Mouse (Mus musculus) adrenal gland, adult 8-10 months (tissue): ENCODE results near the gene Rb1. TPM values are rescaled to one million over a fixed set of nuclear protein-coding genes. Genes with fewer than 3 reads are reported as not detected.

Source experiments
- DNase-seq: peaks from one replicate; pipeline ENCODE4 v3.0.0; 2022
- total RNA-seq, 4 experiments: library from RNA; stranded (reverse); gene quantifications; 2 replicates each; pipeline ENCODE4 v1.2.4; 2022

Gene Rb1
- total RNA-seq, 4 experiments from 2014 or later = 13.3 to 30.4 (median 20.9) TPM

GRCm38 (mm10) chr14:73334926-73335805 is 9.5 kb upstream of the Rb1 start:
- no peak for DNase-seq

- DNase-seq = no peak
Measured at GRCm38 (mm10) chr14:73333880-73334279, 8.3 kb upstream of the Rb1 start.

- no peak for DNase-seq
Measured at GRCm38 (mm10) chr14:73331386-73331785, 5.8 kb upstream of the Rb1 start.

- DNase-seq = no peak
Measured at GRCm38 (mm10) chr14:73329871-73330270, 4.2 kb upstream of the Rb1 start.

- DNase-seq = no peak
Measured at GRCm38 (mm10) chr14:73326511-73326910, 889 bp upstream of the Rb1 start.

GRCm38 (mm10) chr14:73324634-73325455 is 777 bp downstream of the Rb1 start:
- peak; percentile 33 for DNase-seq

- no peak for DNase-seq
Measured at GRCm38 (mm10) chr14:73323965-73324364, 1.7 kb downstream of the Rb1 start.

GRCm38 (mm10) chr14:73322142-73322541 is 3.5 kb downstream of the Rb1 start:
- DNase-seq = no peak

GRCm38 (mm10) chr14:73316933-73317332 is 8.7 kb downstream of the Rb1 start:
- DNase-seq = no peak

GRCm38 (mm10) chr14:73313864-73314263 is 11.8 kb downstream of the Rb1 start:
- no peak for DNase-seq

GRCm38 (mm10) chr14:73313396-73313795 is 12.2 kb downstream of the Rb1 start:
- no peak for DNase-seq

GRCm38 (mm10) chr14:73312909-73313308 is 12.7 kb downstream of the Rb1 start:
- DNase-seq = no peak

GRCm38 (mm10) chr14:73307490-73307889 is 18.1 kb downstream of the Rb1 start:
- DNase-seq = no peak

- DNase-seq = no peak
Measured at GRCm38 (mm10) chr14:73303193-73303592, 22.4 kb downstream of the Rb1 start.

GRCm38 (mm10) chr14:73301856-73302255 is 23.8 kb downstream of the Rb1 start:
- no peak for DNase-seq

GRCm38 (mm10) chr14:73295512-73295911 is 30.1 kb downstream of the Rb1 start:
- no peak for DNase-seq

GRCm38 (mm10) chr14:73293616-73294015 is 32.0 kb downstream of the Rb1 start:
- DNase-seq = no peak

GRCm38 (mm10) chr14:73292434-73292833 is 33.2 kb downstream of the Rb1 start:
- DNase-seq = no peak

GRCm38 (mm10) chr14:73289915-73290314 is 35.7 kb downstream of the Rb1 start:
- no peak for DNase-seq

- no peak for DNase-seq
Measured at GRCm38 (mm10) chr14:73280996-73281395, 44.6 kb downstream of the Rb1 start.

- no peak for DNase-seq
Measured at GRCm38 (mm10) chr14:73279096-73279495, 46.5 kb downstream of the Rb1 start.

GRCm38 (mm10) chr14:73271807-73272206 is 53.8 kb downstream of the Rb1 start:
- DNase-seq = no peak

- no peak for DNase-seq
Measured at GRCm38 (mm10) chr14:73266166-73266565, 59.5 kb downstream of the Rb1 start.

GRCm38 (mm10) chr14:73262210-73262609 is 63.4 kb downstream of the Rb1 start:
- DNase-seq = no peak
